Mouse (Mus musculus): ENCODE data around the gene Pdlim7. TPM values are rescaled to one million over a fixed set of nuclear protein-coding genes. Genes with fewer than 3 reads are reported as not detected.

Pdlim7 gene
- polyA plus RNA-seq, 1 experiment from 2014 or later: 370 TPM

DNA sequence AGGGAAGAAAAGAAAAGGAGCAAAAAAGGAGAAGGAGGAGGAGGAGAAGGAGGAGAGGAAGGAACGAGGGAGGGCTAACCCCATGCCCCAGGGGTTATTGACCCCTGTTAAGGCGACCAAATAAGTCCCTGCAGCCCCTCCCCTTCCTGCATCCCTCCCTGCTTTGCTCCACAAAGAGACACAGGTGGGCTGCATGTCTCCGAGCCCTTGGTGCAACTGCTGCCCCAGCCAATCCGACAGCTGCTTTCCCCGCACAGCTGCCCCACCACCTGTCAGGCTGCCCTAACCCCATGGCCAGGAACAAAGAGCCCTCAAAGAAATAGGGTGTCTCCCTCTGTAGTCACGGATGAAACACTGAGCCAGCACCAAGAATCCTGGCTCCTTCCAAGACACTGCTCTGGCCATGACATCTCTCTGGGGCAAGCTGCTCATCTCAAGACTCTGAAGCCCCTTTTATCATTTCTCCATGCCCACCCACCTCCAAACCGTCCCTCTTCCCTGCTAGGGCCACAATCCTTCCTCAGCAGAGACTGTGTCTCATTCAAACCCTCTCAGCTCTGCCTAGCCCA, 28.9 kb downstream of the Pdlim7 start:
- Histone ChIP-seq H3K9ac (ENCODE audit: low read length) (no peak overlapping the region), H3K4me1 (ENCODE audit: control insufficient read depth in 2 of 2, insufficient read depth in 2 of 2, low read length in 2 of 2) (peaks cover 25 to 46% of the 10 kb centered on the region in 2 experiments; a peak in 3 of 4 replicates), H3K27ac (replicated peaks in 1 of 2; ENCODE audit: control insufficient read depth in 1 of 2, insufficient read depth in 1 of 2, low read depth in 2 of 2, low read length in 2 of 2) (no peak overlapping the region), H3K4me2 (ENCODE audit: low read length) (no peak overlapping the region), H3K9me3 (ENCODE audit: control insufficient read depth, low read length) (no peaks in the 10 kb centered on the region), H3K27me3 (ENCODE audit: control insufficient read depth, insufficient read depth, low read length) (peaks cover 63% of the 10 kb centered on the region), H3K4me3 (ENCODE audit: control insufficient read depth in 1 of 2, insufficient read depth in 1 of 2, low read depth in 1 of 2, low read length in 2 of 2) (no peak overlapping the region), H3K36me3 (ENCODE audit: control insufficient read depth, insufficient read depth, low read length) (peaks cover 33% of the 10 kb centered on the region)
- WGBS: 54% methylated on average over 7 of the region's 7 CpGs
- no peak for ATAC-seq (ENCODE audit: insufficient number of reproducible peaks, insufficient read depth, low FRiP score, low read depth)

DNA sequence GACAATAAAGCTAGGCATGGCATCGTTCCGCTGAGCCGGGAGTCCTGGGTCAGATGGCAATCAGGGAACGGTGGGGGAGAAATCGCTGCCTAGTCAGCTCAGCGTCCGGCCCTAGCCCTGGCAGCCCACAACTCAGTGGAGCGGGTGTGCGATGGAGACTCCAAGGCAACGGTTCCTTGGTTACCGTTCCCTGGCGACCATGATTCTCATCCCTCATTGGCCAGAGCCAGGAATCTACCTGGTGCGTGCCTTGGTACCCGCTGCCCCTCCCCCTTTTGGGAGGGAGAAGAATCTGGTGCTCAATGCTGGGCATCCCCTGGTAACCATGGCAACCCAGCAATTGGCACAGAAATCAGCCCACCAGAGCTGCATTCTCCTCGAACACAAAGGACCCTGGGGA, 29.9 kb downstream of the Pdlim7 start:
- Histone ChIP-seq H3K4me1 (ENCODE audit: control insufficient read depth in 2 of 2, insufficient read depth in 2 of 2, low read length in 2 of 2) (peaks cover 25 to 46% of the 10 kb centered on the region in 2 experiments; a peak in 3 of 4 replicates), H3K27me3 (ENCODE audit: control insufficient read depth, insufficient read depth, low read length) (peaks cover 56% of the 10 kb centered on the region), H3K9me3 (ENCODE audit: control insufficient read depth, low read length) (no peaks in the 10 kb centered on the region), H3K27ac (replicated peaks in 1 of 2; ENCODE audit: control insufficient read depth in 1 of 2, insufficient read depth in 1 of 2, low read depth in 2 of 2, low read length in 2 of 2) (0 out of 4 replicates have a peak overlapping the region, but pooled peaks of 1 of the 2 experiments have one; percentile 50), H3K4me2 (ENCODE audit: low read length) (0 out of 2 replicates have a peak overlapping the region, but pooled peaks have one; percentile 18), H3K9ac (ENCODE audit: low read length) (no peak overlapping the region), H3K36me3 (ENCODE audit: control insufficient read depth, insufficient read depth, low read length) (peaks cover 40% of the 10 kb centered on the region), H3K4me3 (ENCODE audit: control insufficient read depth in 1 of 2, insufficient read depth in 1 of 2, low read depth in 1 of 2, low read length in 2 of 2) (no peak overlapping the region)
- ATAC-seq (ENCODE audit: insufficient number of reproducible peaks, insufficient read depth, low FRiP score, low read depth): no peak
- 64% methylated on average over 15 of the region's 15 CpGs for WGBS

DNA sequence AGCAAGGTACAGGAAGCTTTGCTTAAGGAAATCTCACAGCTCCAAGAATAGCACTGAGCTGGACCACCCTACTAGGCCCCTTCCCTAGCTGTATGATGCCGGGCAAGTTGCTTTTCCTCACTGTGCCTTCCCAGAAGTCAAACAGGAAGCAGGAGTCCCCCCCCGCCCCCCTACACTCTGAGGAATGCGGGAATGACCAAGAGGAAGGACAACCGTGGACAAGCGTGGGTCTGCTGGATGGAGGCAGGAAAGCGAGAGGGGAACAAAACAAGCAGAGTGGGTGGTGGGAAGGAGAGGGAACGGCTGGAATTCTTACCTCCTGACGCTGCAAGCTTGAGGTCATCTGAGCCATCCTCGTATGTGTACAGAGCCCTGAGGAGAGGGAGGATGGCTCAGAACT, 30.4 kb downstream of the Pdlim7 start:
- Histone ChIP-seq H3K9ac (ENCODE audit: low read length) (no peak overlapping the region), H3K4me3 (ENCODE audit: control insufficient read depth in 1 of 2, insufficient read depth in 1 of 2, low read depth in 1 of 2, low read length in 2 of 2) (no peak overlapping the region), H3K4me2 (ENCODE audit: low read length) (0 out of 2 replicates have a peak overlapping the region, but pooled peaks have one; percentile 18), H3K27me3 (ENCODE audit: control insufficient read depth, insufficient read depth, low read length) (peaks cover 51% of the 10 kb centered on the region), H3K27ac (replicated peaks in 1 of 2; ENCODE audit: control insufficient read depth in 1 of 2, insufficient read depth in 1 of 2, low read depth in 2 of 2, low read length in 2 of 2) (peak overlapping the region; percentile 44 to 50; a peak in 1 of 4 replicates), H3K9me3 (ENCODE audit: control insufficient read depth, low read length) (no peaks in the 10 kb centered on the region), H3K4me1 (ENCODE audit: control insufficient read depth in 2 of 2, insufficient read depth in 2 of 2, low read length in 2 of 2) (peaks cover 25 to 43% of the 10 kb centered on the region in 2 experiments; a peak in 3 of 4 replicates), H3K36me3 (ENCODE audit: control insufficient read depth, insufficient read depth, low read length) (peaks cover 40% of the 10 kb centered on the region)
- WGBS: 33% methylated on average over 9 of the region's 9 CpGs
- no peak for ATAC-seq (ENCODE audit: insufficient number of reproducible peaks, insufficient read depth, low FRiP score, low read depth)

DNA sequence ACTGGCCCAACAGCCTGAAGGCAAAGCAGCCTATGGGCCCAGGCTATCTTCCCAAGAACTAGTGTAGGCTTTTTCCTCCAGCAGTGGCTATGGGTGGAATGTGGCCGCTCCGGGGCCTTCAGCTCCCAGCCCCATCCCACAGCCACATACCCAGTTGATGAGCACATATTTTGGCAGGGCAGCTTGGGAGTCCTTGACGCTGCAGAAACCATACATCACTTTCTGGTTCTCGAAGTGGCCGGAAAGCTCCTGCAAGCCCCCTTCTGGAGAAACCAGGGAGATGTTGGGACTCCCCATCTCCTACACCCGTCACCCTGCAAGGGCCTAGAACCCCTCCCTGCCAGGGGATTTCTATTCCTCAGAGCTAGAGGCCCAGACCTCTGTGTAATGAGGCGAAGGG, 30.9 kb downstream of the Pdlim7 start:
- Histone ChIP-seq H3K9me3 (ENCODE audit: control insufficient read depth, low read length) (no peaks in the 10 kb centered on the region), H3K27me3 (ENCODE audit: control insufficient read depth, insufficient read depth, low read length) (peaks cover 52% of the 10 kb centered on the region), H3K4me2 (ENCODE audit: low read length) (no peak overlapping the region), H3K27ac (replicated peaks in 1 of 2; ENCODE audit: control insufficient read depth in 1 of 2, insufficient read depth in 1 of 2, low read depth in 2 of 2, low read length in 2 of 2) (peak overlapping the region; percentile 44 to 50; a peak in 2 of 4 replicates), H3K4me1 (ENCODE audit: control insufficient read depth in 2 of 2, insufficient read depth in 2 of 2, low read length in 2 of 2) (peaks cover 25 to 42% of the 10 kb centered on the region in 2 experiments; a peak in 3 of 4 replicates), H3K9ac (ENCODE audit: low read length) (no peak overlapping the region), H3K4me3 (ENCODE audit: control insufficient read depth in 1 of 2, insufficient read depth in 1 of 2, low read depth in 1 of 2, low read length in 2 of 2) (no peak overlapping the region), H3K36me3 (ENCODE audit: control insufficient read depth, insufficient read depth, low read length) (peaks cover 43% of the 10 kb centered on the region)
- no peak for ATAC-seq (ENCODE audit: insufficient number of reproducible peaks, insufficient read depth, low FRiP score, low read depth)
- 52% methylated on average over 7 of the region's 7 CpGs for WGBS

DNA sequence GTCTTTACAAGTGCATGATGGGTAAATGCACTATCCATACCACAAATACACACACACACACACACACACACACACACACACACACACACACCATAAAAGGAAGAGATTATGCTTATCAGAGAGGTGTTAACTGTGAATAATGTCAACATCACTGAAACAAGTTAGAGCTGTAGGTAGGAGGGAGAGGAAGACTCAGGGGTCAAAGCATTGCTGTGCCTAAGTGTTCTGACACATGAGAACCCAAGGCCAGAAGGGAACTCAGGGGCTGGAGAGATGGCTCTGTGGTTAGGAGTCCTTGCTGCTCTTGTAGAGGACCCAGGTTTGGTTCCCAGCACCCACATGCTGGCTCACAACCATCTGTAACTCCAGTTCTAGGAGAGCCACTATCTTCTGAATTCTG, 33.5 kb downstream of the Pdlim7 start:
- ATAC-seq (ENCODE audit: insufficient number of reproducible peaks, insufficient read depth, low FRiP score, low read depth): no peak
- Histone ChIP-seq H3K9ac (ENCODE audit: low read length) (no peak overlapping the region), H3K27me3 (ENCODE audit: control insufficient read depth, insufficient read depth, low read length) (peaks cover 54% of the 10 kb centered on the region), H3K9me3 (ENCODE audit: control insufficient read depth, low read length) (no peaks in the 10 kb centered on the region), H3K4me1 (ENCODE audit: control insufficient read depth in 2 of 2, insufficient read depth in 2 of 2, low read length in 2 of 2) (peaks cover 17 to 19% of the 10 kb centered on the region in 2 experiments; a peak in 3 of 4 replicates), H3K4me3 (ENCODE audit: control insufficient read depth in 1 of 2, insufficient read depth in 1 of 2, low read depth in 1 of 2, low read length in 2 of 2) (no peak overlapping the region), H3K36me3 (ENCODE audit: control insufficient read depth, insufficient read depth, low read length) (peaks cover 66% of the 10 kb centered on the region), H3K4me2 (ENCODE audit: low read length) (no peak overlapping the region), H3K27ac (replicated peaks in 1 of 2; ENCODE audit: control insufficient read depth in 1 of 2, insufficient read depth in 1 of 2, low read depth in 2 of 2, low read length in 2 of 2) (no peak overlapping the region)

DNA sequence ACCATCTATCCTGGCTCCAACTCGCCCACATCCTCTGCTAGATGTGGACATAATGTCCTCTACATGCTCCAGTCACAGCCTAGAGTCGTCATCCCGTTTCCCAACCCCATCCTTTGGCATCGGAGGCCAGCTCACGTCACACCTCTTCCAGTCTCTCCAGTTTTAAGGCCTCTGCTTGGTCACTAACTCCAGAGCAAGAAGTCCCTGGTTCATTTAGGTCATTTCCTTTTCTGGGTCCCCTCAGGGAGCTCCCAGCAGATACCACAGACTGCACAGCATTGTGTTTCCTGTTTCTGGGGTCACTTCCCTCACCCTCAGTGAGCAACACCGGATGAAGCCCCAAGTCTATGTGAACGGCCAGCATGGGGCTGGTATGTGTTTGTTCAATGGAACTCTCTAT, 34.5 kb downstream of the Pdlim7 start:
- H3K4me1 ChIP-seq (ENCODE audit: control insufficient read depth in 2 of 2, insufficient read depth in 2 of 2, low read length in 2 of 2): peaks cover 16 to 17% of the 10 kb centered on the region in 2 experiments; a peak in 3 of 4 replicates
- H3K9ac ChIP-seq (ENCODE audit: low read length): no peak overlapping the region
- H3K36me3 ChIP-seq (ENCODE audit: control insufficient read depth, insufficient read depth, low read length): peaks cover 75% of the 10 kb centered on the region
- no peak for ATAC-seq (ENCODE audit: insufficient number of reproducible peaks, insufficient read depth, low FRiP score, low read depth)
- H3K27me3 ChIP-seq (ENCODE audit: control insufficient read depth, insufficient read depth, low read length): peaks cover 56% of the 10 kb centered on the region
- peak overlapping the region; percentile 4 to 59; a peak in 3 of 4 replicates for H3K27ac ChIP-seq (replicated peaks in 1 of 2; ENCODE audit: control insufficient read depth in 1 of 2, insufficient read depth in 1 of 2, low read depth in 2 of 2, low read length in 2 of 2)
- no peak overlapping the region for H3K4me2 ChIP-seq (ENCODE audit: low read length)
- no peak overlapping the region for H3K4me3 ChIP-seq (ENCODE audit: control insufficient read depth in 1 of 2, insufficient read depth in 1 of 2, low read depth in 1 of 2, low read length in 2 of 2)
- no peaks in the 10 kb centered on the region for H3K9me3 ChIP-seq (ENCODE audit: control insufficient read depth, low read length)
- 67% methylated on average over 7 of the region's 7 CpGs for WGBS

DNA sequence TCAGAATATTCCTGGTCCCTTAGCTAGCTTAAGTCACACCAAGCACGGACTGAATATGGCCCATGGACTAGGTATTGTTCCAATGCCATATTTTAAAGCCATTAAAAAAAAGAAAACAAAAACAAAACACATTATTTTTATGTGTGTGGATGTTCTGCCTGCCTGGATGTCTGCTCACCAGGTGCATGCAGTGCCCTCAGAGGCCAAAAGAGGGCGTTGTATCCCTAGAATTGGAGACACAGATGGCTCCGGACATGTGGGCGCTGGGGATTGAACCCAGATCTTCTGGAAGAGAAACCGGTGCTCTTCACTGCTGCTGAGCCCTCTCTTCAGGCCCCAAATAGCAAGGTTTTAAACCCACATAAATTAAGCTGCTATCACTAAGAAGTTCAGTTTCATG, 35.4 kb downstream of the Pdlim7 start:
- Histone ChIP-seq H3K36me3 (ENCODE audit: control insufficient read depth, insufficient read depth, low read length) (peaks cover 82% of the 10 kb centered on the region), H3K4me3 (ENCODE audit: control insufficient read depth in 1 of 2, insufficient read depth in 1 of 2, low read depth in 1 of 2, low read length in 2 of 2) (no peak overlapping the region), H3K9ac (ENCODE audit: low read length) (no peak overlapping the region), H3K27ac (replicated peaks in 1 of 2; ENCODE audit: control insufficient read depth in 1 of 2, insufficient read depth in 1 of 2, low read depth in 2 of 2, low read length in 2 of 2) (no peak overlapping the region), H3K27me3 (ENCODE audit: control insufficient read depth, insufficient read depth, low read length) (peaks cover 55% of the 10 kb centered on the region), H3K9me3 (ENCODE audit: control insufficient read depth, low read length) (no peaks in the 10 kb centered on the region), H3K4me1 (ENCODE audit: control insufficient read depth in 2 of 2, insufficient read depth in 2 of 2, low read length in 2 of 2) (peaks cover 13 to 16% of the 10 kb centered on the region in 2 experiments; a peak in 3 of 4 replicates), H3K4me2 (ENCODE audit: low read length) (no peak overlapping the region)
- 53% methylated on average over 5 of the region's 5 CpGs for WGBS
- ATAC-seq (ENCODE audit: insufficient number of reproducible peaks, insufficient read depth, low FRiP score, low read depth): no peak

DNA sequence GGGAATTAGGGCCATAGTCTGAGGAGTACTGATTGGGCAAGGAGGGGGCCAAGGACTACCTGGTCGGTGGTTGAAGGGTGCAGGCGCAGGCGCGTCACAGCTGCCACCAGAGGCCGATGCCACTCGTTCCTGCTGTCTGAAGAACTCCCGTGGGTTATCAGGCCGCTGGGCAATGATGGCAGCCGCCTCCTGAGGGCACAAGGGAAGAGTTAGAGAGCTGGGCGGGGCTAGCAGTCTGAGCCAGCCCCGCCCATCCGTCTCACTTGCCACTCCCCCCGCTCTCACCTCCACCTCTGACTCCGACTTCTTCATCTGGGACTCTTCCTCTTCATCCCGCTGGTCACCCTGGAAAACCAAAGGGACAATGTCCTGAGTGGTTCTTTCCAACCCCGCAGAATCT, 36.0 kb downstream of the Pdlim7 start:
- H3K27ac ChIP-seq (replicated peaks in 1 of 2; ENCODE audit: control insufficient read depth in 1 of 2, insufficient read depth in 1 of 2, low read depth in 2 of 2, low read length in 2 of 2): no peak overlapping the region
- no peak overlapping the region for H3K9ac ChIP-seq (ENCODE audit: low read length)
- no peak overlapping the region for H3K4me2 ChIP-seq (ENCODE audit: low read length)
- WGBS: 70% methylated on average over 16 of the region's 16 CpGs
- no peak overlapping the region for H3K4me3 ChIP-seq (ENCODE audit: control insufficient read depth in 1 of 2, insufficient read depth in 1 of 2, low read depth in 1 of 2, low read length in 2 of 2)
- H3K9me3 ChIP-seq (ENCODE audit: control insufficient read depth, low read length): no peaks in the 10 kb centered on the region
- ATAC-seq (ENCODE audit: insufficient number of reproducible peaks, insufficient read depth, low FRiP score, low read depth): no peak
- peaks cover 80% of the 10 kb centered on the region for H3K36me3 ChIP-seq (ENCODE audit: control insufficient read depth, insufficient read depth, low read length)
- peaks cover 9 to 15% of the 10 kb centered on the region in 2 experiments; a peak in 3 of 4 replicates for H3K4me1 ChIP-seq (ENCODE audit: control insufficient read depth in 2 of 2, insufficient read depth in 2 of 2, low read length in 2 of 2)
- peaks cover 54% of the 10 kb centered on the region for H3K27me3 ChIP-seq (ENCODE audit: control insufficient read depth, insufficient read depth, low read length)

Measured in heart, embryonic 14.5 days (tissue).